Mouse (Mus musculus) G1E (cell line): ENCODE results near the gene Gm20498. TPM values are rescaled to one million over a fixed set of nuclear protein-coding genes. Genes with fewer than 3 reads are reported as not detected.
"Not testable (repeated sequence)": the region's sequence is repeated elsewhere in the genome, so short reads cannot be mapped to it uniquely, and the experiment has no call there.

ENCODE experiments used
- ATAC-seq: 2 replicates; pipeline ENCODE4 v1.8.0; 2016; ENCODE audit warnings: mild to moderate bottlenecking; ENCODE audit not compliant: insufficient number of reproducible peaks, poor library complexity, low FRiP score, severe bottlenecking; ENCODE audit errors: extremely low read depth
- DNase-seq: peaks from one replicate; pipeline ENCODE4 v3.0.0; 2012; ENCODE audit warnings: low spot score
- H3K27me3 ChIP-seq: 2 replicates; pipeline ENCODE4 v1.6.1; 2012; ENCODE audit warnings: mild to moderate bottlenecking, low read length, inconsistent platforms; ENCODE audit not compliant: insufficient read depth
- H3K36me3 ChIP-seq: replicated peaks from 2 replicates; pipeline ENCODE3; 2012; ENCODE audit warnings: mild to moderate bottlenecking, inconsistent platforms
- H3K4me1 ChIP-seq: 2 replicates; pipeline ENCODE4 v1.6.1; 2012; ENCODE audit warnings: low read depth, low read length, inconsistent platforms, mixed read lengths; ENCODE audit not compliant: insufficient read depth
- H3K4me3 ChIP-seq: 2 replicates; pipeline ENCODE4 v1.5.1; 2012; ENCODE audit warnings: low read depth, mild to moderate bottlenecking, inconsistent platforms, low read length, moderate library complexity, mixed read lengths
- H3K9me3 ChIP-seq: replicated peaks from 2 replicates; pipeline ENCODE4 v1.6.1; 2012; ENCODE audit warnings: inconsistent platforms
- CTCF ChIP-seq: IDR thresholded peaks from 2 replicates; pipeline ENCODE4 v1.5.1; 2012; ENCODE audit warnings: low read depth, low read length, inconsistent platforms, mixed read lengths
- GATA1 ChIP-seq: IDR thresholded peaks from 2 replicates; pipeline ENCODE4 v1.6.1; 2012; ENCODE audit warnings: borderline replicate concordance, low read length, inconsistent platforms, mixed read lengths
- GATA2 ChIP-seq: IDR thresholded peaks from 2 replicates; pipeline ENCODE4 v1.6.1; 2012; ENCODE audit warnings: low read depth, low read length, inconsistent platforms, borderline replicate concordance
- POLR2AphosphoS5 ChIP-seq: IDR thresholded peaks from 2 replicates; pipeline ENCODE4 v1.6.1; 2012; ENCODE audit warnings: low read depth, low read length, inconsistent platforms; ENCODE audit not compliant: insufficient replicate concordance
- TAL1 ChIP-seq: conservative IDR thresholded peaks from 2 replicates; pipeline ENCODE4 v1.6.1; 2012; ENCODE audit warnings: low read depth, low read length, inconsistent platforms, mixed read lengths
- polyA plus RNA-seq: library from polyadenylated mRNA; stranded (reverse); fragments of >175 nt; gene quantifications from 2 replicates; pipeline ENCODE4 v1.2.3, GENCODE M21; 2012
- total RNA-seq, 2 experiments: library from RNA; stranded (forward) in 1 of 2; stranded (reverse) in 1 of 2; fragments of 200-1000 nt in 1 of 2; fragments of >200 nt in 1 of 2; fragmentation: Nextera tagmentation in 1 of 2; gene quantifications; 2 replicates each; pipeline ENCODE4 v1.2.3; 2014 to 2017

The Gm20498 gene
- total and polyA plus RNA-seq, 3 experiments, result 30.3 to 99.1 (median 98.4) TPM

DNA sequence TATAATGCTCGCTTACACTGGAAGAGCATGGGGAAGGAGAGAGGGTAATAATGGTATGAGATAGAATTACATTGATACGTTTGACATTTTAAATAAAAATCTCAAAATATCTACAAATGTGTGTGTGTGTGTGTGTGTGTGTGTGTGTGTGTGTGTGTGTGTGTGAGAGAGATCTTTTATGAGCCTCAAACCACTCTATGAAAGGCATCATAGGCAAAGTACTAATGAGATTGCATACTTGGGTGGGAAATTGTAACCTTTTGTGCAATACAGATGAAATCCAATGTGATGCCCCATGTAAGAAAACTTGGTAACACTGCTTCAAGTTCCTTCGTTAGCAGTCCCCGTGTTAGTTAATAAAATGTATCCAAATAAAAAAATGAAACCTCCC lies 319 bp upstream of the Gm20498 start:
- Histone ChIP-seq H3K36me3 (peaks cover 11% of the 10 kb centered on the region), H3K4me1 (peaks cover 27% of the 10 kb centered on the region), H3K27me3 (no peaks in the 10 kb centered on the region), H3K4me3 (peak overlapping the region; percentile 77), H3K9me3 (no peaks in the 10 kb centered on the region)
- ATAC-seq, result no peak
- DNase-seq, result no peak
- TF ChIP-seq GATA2, result no peak
- no peak for TF ChIP-seq GATA1
- no peak for TF ChIP-seq TAL1
- no peak for TF ChIP-seq POLR2AphosphoS5
- TF ChIP-seq CTCF, result no peak

DNA sequence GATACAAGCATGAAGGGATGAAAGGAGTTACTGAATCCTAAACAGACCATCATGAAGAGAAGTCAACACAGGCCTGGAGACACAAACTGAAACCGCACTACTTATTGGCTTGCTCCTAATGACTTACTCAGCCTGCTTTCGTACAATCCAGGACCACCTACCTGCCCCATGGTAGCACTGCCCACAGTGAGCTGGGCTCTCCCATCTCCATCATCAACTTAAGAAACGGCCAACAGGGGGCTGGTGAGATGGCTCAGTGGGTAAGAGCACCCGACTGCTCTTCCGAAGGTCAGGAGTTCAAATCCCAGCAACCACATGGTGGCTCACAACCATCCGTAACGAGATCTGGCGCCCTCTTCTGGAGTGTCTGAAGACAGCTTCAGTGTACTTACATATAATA lies 2.1 kb downstream of the Gm20498 start:
- ATAC-seq, H3K27me3 ChIP-seq, DNase-seq, H3K9me3 ChIP-seq: not testable (repeated sequence)
- H3K36me3 ChIP-seq, result peaks cover 17% of the 10 kb centered on the region
- peaks cover 24% of the 10 kb centered on the region for H3K4me1 ChIP-seq
- peak overlapping the region; percentile 3; the same call in 1 of the 2 replicates for H3K4me3 ChIP-seq

DNA sequence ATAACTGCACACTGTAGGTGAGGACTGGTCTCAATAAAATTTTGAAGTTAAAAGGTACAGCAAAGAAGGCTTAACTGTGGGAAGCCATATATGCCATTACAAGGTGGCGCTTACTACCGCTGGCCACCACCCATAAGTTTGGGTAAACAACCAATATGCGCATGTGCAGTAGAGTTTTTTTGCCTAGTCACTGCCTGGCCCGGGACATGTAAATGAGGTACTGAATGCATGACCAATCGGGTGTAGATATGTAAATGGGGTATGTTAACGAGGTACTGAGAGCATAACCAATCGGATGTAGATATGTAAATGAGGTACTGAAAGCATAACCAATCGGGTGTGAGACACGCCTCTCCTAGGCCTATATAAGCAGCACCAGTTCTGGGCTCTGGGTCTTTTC lies 35.8 kb downstream of the Gm20498 start:
- DNase-seq, ATAC-seq: not testable (repeated sequence)

DNA sequence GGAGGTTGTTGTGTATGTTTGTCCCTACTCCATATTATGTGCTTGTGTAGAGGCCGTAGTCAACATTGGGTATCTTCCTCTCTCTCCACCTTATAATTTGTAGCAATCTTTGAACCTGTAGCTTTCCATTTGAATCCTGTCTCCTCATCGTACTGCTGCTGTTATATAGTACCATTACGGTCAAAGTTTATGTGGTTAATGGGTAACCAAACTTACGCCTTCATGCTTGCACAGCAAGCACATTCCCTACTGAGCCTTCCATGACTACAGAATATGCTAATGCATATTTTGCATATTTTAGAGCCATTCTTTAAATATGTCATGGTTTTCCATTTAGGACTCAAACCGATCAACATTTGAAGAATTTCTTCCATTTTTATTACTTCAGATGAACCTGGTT lies 42.2 kb downstream of the Gm20498 start:
- Histone ChIP-seq H3K4me1 (peaks cover 3% of the 10 kb centered on the region), H3K27me3 (no peaks in the 10 kb centered on the region), H3K9me3 (peaks cover 8% of the 10 kb centered on the region), H3K36me3 (peaks cover 35% of the 10 kb centered on the region), H3K4me3 (no peak overlapping the region)
- DNase-seq (no peak), ATAC-seq (no peak)
- TF ChIP-seq CTCF (no peak), POLR2AphosphoS5 (no peak), GATA1 (no peak), GATA2 (no peak), TAL1 (no peak)

More for the DNA sequence above, 35.8 kb downstream of the Gm20498 start:
- not testable (repeated sequence) for H3K27me3 ChIP-seq, H3K4me3 ChIP-seq, H3K4me1 ChIP-seq
- Histone ChIP-seq H3K36me3 (peaks cover 38% of the 10 kb centered on the region), H3K9me3 (peaks cover 16% of the 10 kb centered on the region)

DNA sequence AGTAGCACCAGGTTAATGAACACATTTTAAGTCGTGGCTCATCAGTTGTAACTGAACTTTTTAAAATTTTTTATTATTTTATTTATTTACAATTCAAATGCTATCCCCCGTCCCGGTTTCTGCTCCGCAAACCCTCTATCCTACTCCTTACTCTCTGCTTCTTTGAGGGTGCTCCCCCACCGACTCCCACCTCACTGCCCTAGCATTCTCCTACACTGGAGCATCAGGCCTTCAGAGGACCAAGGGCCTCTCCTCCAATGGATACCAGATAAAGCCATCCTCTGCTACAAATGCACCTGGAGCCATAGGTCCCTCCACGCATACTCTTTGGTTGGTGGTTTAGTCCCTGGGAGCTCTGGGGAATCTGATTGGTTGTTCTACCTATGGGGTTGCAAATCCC lies 47.4 kb downstream of the Gm20498 start:
- peak overlapping the region; percentile 83 for H3K4me3 ChIP-seq
- ATAC-seq, result no peak
- H3K4me1 ChIP-seq, result peaks cover 12% of the 10 kb centered on the region
- H3K9me3 ChIP-seq, result no peaks in the 10 kb centered on the region
- H3K36me3 ChIP-seq, result peaks cover 16% of the 10 kb centered on the region
- no peak for DNase-seq
- no peaks in the 10 kb centered on the region for H3K27me3 ChIP-seq
- no peak for TF ChIP-seq CTCF
- TF ChIP-seq GATA1, result no peak
- no peak for TF ChIP-seq TAL1
- TF ChIP-seq POLR2AphosphoS5, result no peak
- no peak for TF ChIP-seq GATA2

DNA sequence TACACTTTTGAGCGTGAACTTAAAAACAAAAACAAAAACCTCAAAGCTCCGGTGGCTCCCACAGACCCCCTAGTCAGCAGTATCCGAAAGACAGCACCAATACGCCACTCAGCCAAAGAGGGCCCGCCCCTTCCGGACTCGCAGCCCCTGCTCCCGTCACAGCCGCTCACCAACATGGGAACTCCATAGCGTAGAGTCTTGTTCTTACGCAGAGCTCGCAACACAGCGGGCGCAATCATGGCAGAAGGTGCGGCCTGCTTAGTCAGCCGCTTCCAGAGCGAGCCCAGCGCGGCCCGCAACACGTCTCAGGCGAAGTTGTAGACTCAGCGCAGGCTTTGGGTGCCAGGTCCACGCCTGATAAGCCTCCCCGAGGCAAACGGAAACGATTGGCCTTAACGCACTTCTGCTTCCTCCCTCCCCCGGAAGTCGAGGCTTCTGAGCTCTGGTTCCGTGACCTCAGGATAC lies 47.9 kb downstream of the Gm20498 start, which contains the start of gene Cox16:
Gene Cox16 (minus strand): TSS at position 401 of the 465 bp plus-strand sequence.
- no peaks in the 10 kb centered on the region for H3K9me3 ChIP-seq
- H3K36me3 ChIP-seq, result peaks cover 17% of the 10 kb centered on the region
- TF ChIP-seq POLR2AphosphoS5 (no peak), TAL1 (no peak), GATA2 (no peak), GATA1 (no peak), CTCF (no peak)
- ATAC-seq (peak; percentile 95), DNase-seq (peak; percentile 87)
- H3K27me3 ChIP-seq, result no peaks in the 10 kb centered on the region
- peaks cover 12% of the 10 kb centered on the region for H3K4me1 ChIP-seq
- peak within 1 kb of the TSS; percentile 83 for H3K4me3 ChIP-seq

DNA sequence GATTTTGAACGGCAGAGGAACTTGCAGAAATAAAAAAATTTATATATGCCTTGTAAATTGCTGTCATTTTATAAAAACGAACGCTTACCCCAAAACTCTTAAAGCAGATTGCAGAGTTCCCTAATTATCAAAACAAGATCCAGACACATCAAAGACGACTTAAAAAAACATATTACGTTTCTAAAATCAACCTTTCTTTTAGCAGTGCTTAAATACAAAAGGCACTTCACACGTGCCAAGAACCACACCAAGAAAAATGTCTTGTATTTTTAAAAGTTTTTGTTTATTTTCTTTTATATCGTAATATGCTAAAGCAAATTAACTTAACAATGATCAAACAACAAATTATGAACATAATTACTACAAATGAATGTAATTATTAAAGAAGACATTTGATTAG lies 48.5 kb downstream of the Gm20498 start:
- H3K4me3 ChIP-seq, result peak overlapping the region; percentile 83
- H3K27me3 ChIP-seq, result no peaks in the 10 kb centered on the region
- H3K9me3 ChIP-seq, result no peaks in the 10 kb centered on the region
- no peak for DNase-seq
- no peak for ATAC-seq
- peaks cover 12% of the 10 kb centered on the region for H3K4me1 ChIP-seq
- TF ChIP-seq GATA1 (no peak), CTCF (no peak)
- H3K36me3 ChIP-seq, result peaks cover 14% of the 10 kb centered on the region
